Mouse (Mus musculus) right cerebral cortex, postnatal 4 days (tissue): ENCODE results near the gene Krt86.
A peak's percentile ranks its signal among the peaks of the same experiment; 100 is the strongest.
"Not testable (repeated sequence)": the region's sequence is repeated elsewhere in the genome, so short reads cannot be mapped to it uniquely, and the experiment has no call there.

Experiments
- DNase-seq: peaks from one replicate; pipeline ENCODE4 v3.0.0-alpha.2; 2022

Gene Krt86

GRCm38 (mm10) chr15:101493713-101494112 is 20.4 kb downstream of the Krt86 start:
- DNase-seq = no peak

- no peak for DNase-seq
Measured at GRCm38 (mm10) chr15:101494203-101494602, 20.9 kb downstream of the Krt86 start.

- no peak for DNase-seq
Measured at GRCm38 (mm10) chr15:101495266-101495665, 22.0 kb downstream of the Krt86 start.

- no peak for DNase-seq
Measured at GRCm38 (mm10) chr15:101497181-101497580, 23.9 kb downstream of the Krt86 start.

GRCm38 (mm10) chr15:101506896-101507758 is 33.8 kb downstream of the Krt86 start:
- no peak for DNase-seq

- no peak for DNase-seq
Measured at GRCm38 (mm10) chr15:101508247-101508646, 35.0 kb downstream of the Krt86 start.

GRCm38 (mm10) chr15:101517161-101517560 is 43.9 kb downstream of the Krt86 start, which contains the start of gene Gm49425:
TSS of gene Gm49425 (minus strand) at chr15:101517261.
- DNase-seq = not testable (repeated sequence)

- peak; percentile 90 for DNase-seq
Measured at GRCm38 (mm10) chr15:101519792-101520191, 46.5 kb downstream of the Krt86 start.

GRCm38 (mm10) chr15:101522556-101523232 is 49.4 kb downstream of the Krt86 start:
- no peak for DNase-seq
